Mouse (Mus musculus) erythroblast, adult 5-6 weeks (primary cell): ENCODE results near the gene Snx19. TPM values are rescaled to one million over a fixed set of nuclear protein-coding genes. Genes with fewer than 3 reads are reported as not detected.

Experiments used
- ATAC-seq: replicated peaks from 2 replicates; pipeline ENCODE4 v1.8.0; 2016; ENCODE audit warnings: moderate number of reproducible peaks, mild to moderate bottlenecking, moderate TSS enrichment, inconsistent platforms; ENCODE audit not compliant: poor library complexity, low FRiP score, severe bottlenecking
- total RNA-seq, 2 experiments: library from RNA; stranded (forward) in 1 of 2; stranded (reverse) in 1 of 2; fragments of 150-400 nt in 1 of 2; fragments of 200-764, 138-1000 nt in 1 of 2; gene quantifications; 2 replicates each; pipeline versions ENCODE4 v1.2.3 to v1.2.4; 2015 to 2017; ENCODE audit warnings: low replicate concordance in 2 of 2

The Snx19 gene
- total RNA-seq, 2 experiments from 2014 or later, result 2.4 to 3.7 TPM

DNA sequence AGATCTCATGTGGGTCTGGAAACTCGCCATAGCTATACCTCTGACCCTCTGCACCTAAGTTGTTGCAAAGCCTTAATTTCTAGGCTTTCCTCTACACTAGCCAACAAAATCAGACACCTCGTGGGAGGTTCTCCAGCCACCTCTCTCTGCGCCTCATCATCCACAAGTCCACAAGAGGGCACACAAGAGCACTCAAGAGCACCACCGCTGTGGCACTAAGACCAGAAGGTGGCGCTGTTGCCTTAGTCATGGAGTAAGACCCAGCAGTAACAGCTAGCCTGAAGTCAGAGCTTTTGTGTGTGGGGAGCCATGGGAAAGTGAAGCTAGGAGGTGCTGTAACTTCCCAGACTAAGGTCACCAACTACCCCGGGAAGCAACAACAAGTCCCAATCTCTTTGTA lies 53.6 kb downstream of the Snx19 start:
- peak; percentile 82 for ATAC-seq

- ATAC-seq, result no peak
Observed at GRCm38 (mm10) chr9:30482116-30482515, 55.2 kb downstream of the Snx19 start.

DNA sequence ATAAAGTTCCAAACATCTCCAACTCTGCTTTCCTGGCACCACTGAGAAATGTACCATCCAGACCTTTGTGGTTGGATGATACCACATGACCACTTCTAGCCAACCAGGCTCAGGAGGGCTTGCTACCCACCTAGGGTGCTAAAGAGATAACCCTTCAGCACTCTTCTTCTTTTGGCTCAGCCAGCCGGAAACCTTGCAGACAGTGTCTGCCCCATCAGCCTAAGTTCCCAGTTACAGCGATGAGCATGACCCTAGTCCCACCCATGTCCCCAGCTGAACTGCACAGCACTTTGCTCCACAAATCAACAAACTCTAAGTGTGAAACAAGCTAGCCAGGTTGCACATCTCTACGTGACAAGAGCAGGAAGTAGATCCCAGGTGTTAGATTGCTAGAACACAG lies 57.3 kb downstream of the Snx19 start:
- ATAC-seq, result no peak

DNA sequence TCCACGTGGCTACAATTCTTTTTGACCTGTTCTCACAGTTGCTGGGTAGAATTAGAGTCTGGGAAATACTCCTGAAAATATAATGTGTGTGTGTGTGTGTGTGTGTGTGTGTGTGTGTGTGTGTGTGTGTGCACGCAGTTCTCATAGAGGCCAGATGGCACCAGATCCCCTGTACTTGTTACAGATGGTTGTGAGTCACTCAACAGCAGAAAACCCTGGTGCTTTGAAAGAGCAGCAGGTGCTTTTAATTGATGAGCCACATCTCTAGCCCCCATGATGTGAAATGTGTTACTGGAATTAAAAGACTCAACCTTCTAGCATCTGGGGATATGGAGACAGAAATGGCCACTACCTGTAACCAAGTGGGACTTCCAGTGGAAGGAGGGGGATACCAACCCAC lies 58.3 kb downstream of the Snx19 start:
- ATAC-seq, result no peak

GRCm38 (mm10) chr9:30488384-30488783 lies 61.5 kb downstream of the Snx19 start:
- no peak for ATAC-seq

- ATAC-seq, result no peak
Observed at GRCm38 (mm10) chr9:30494446-30494845, 67.5 kb downstream of the Snx19 start.

DNA sequence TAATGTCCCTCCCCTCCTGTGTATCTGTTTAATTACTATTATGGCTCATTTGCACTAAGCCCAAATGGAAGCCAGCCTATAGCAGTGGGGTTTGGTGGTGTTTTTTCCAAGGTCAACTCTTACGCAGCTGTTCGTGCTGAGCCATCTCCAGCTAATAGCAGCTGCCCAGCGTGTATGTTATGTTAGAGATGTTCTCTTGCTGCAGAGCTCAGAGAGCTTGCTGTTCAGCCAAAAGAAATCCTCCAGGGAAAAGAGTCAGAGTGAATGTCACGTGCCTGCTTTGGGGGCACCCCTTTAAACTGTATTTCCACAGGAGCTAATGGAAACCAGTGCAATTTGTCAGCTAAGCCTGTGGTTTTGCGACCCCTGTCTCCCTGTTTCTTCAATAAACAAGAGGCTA lies 82.1 kb downstream of the Snx19 start:
- no peak for ATAC-seq

- no peak for ATAC-seq
Observed at GRCm38 (mm10) chr9:30515953-30516352, 89.0 kb downstream of the Snx19 start.
